Mouse (Mus musculus): ENCODE measurements around the gene Mxd3. TPM values are rescaled to one million over a fixed set of nuclear protein-coding genes. Genes with fewer than 3 reads are reported as not detected.

Mxd3 gene
- total RNA-seq (2023), result 0.40 to 1.3 TPM (median 0.82 TPM) in 4 replicates

DNA sequence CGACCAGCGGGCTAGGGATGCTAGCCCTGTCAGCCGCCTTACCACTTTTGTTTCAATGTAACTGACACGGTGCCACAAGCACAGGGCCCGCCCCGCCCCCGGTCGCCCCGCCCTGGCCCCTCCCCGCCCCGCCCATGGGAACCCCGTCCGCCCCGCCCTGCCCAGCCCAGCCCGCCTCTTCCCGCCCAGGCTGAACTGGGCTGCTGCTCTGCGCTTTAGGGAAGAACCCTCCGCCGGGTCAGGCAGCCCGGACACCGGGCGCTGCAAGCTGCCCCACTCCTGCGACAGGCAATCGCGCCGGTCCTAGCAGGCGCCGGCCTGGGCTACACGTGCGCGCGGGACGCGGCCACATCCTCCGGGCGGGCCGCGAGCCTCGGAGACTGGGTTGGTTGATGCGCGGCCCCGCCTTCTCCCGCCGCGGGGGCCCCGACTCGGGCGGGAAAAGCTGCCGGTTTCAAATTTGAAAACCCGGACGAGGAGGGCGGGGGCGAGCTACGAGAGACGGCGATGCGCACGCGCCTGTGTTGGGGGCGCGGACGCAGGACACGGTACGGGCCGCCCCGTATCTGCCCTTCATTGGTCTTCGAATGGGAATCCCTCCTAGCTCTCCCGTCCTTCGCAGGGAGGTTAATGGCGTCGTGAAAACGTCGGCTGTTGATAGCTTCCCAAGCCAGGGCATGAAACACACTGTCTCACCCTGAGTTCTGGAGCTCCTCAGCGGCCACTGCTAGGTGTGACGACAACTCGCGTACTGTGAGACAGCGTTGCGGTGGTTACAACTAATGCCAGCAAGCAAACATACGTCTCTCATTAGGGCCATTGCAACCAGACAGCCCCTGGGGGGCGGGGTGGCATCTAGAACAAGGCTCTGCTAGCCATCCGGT lies at the start of gene Mxd3:
Mxd3 (minus strand) TSS at position 141 of the 884 bp plus-strand sequence.

DNA sequence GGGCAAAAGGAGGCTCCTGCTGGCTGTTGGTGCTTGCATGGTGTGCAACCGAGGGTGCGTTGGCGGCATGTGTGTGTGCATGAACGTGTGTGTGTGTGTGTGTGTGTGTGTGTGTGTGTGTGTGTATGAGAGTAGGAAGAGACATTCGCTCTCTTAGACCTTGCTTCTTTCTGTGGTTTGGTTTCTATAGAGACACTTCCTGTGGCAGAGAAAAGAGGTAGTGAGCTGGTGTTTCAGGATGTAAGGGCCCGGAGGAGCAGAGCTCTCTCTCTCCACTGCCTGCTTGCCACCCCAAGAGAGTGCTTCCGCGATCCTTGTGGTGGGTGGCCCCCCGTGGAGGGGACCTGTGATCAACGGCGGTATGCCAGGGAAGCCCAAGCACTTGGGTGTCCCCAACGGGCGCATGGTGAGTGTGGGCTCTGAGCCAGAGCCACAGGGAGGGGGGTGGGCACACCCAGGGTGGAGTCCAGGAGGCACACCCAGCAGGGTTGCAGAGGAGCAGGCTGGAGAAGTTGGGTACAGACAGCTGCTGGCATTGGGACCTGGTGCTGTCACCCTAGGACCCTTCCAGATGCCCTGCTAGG lies 40.0 kb upstream of the Mxd3 start, which contains the start of gene Rgs14:
Rgs14 (plus strand) TSS at position 202 of the 584 bp plus-strand sequence.

DNA sequence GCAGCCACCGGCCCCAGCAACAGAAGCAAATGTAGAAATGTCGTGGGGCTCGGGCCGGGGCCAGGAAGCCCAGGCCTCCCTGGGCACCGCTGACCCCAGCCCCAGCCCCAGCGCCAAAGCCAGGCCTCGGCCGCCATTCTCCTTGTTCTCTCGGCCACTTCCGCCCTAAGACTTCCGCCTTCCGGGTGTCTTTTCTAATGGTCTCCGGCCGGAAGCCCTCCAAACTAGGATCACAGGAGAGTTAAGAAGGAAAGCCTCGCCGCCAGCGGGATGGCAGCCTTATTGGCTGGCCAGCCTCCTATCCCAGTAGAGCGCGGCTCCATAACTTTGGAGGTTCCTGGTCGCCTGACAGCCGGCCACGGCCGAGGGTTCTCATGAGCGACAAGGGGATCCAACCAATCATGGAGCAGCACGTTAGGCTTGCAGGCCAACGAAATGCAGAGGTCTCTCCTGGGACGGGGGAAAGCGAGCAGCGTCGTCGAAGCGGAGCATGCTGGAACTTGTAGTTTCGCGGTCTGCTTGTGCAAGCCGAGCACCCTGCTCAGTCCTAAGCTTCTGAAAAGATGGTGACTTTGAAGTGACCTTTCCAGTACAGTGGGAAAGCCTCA lies 32.9 kb upstream of the Mxd3 start, which contains the start of gene Lman2:
Lman2 (minus strand) TSS at position 331 of the 608 bp plus-strand sequence.

GRCm38 (mm10) chr13:55321434-55322129 lies 8.0 kb downstream of the Mxd3 start, which contains the start of gene Rab24:
Rab24 (minus strand) TSS chr13:55321946.

GRCm38 (mm10) chr13:55319931-55320533 lies 9.6 kb downstream of the Mxd3 start, which contains the start of gene Prelid1:
Prelid1 (plus strand) TSS chr13:55320500.

Other genes with a start within 250 kb of the Mxd3 start
- gene Uimc1, start 229.5 kb downstream of the Mxd3 start, total RNA-seq (2023), result 71.4 to 77.7 TPM (median 73.3 TPM) in 4 replicates
- gene Zfp346, start 224.5 kb downstream of the Mxd3 start, total RNA-seq (2023), result 21.9 to 26.8 TPM (median 24.0 TPM) in 4 replicates
- not detected in 4 replicates for gene Gm17617, start 196.3 kb downstream of the Mxd3 start, total RNA-seq (2023)
- not detected in 4 replicates for gene Fgfr4, start 177.2 kb downstream of the Mxd3 start, total RNA-seq (2023)
- 189 to 199 TPM (median 192 TPM) in 4 replicates for gene Nsd1, start 120.0 kb downstream of the Mxd3 start, total RNA-seq (2023)
- 127 to 141 TPM (median 134 TPM) in 4 replicates for gene Prelid1, start 9.3 kb downstream of the Mxd3 start, total RNA-seq (2023)
- gene Rab24, start 7.9 kb downstream of the Mxd3 start, total RNA-seq (2023), result 52.1 to 59.6 TPM (median 56.7 TPM) in 4 replicates
- gene Lman2, start 33.0 kb upstream of the Mxd3 start, total RNA-seq (2023), result 110 to 117 TPM (median 115 TPM) in 4 replicates
- gene Rgs14, start 39.9 kb upstream of the Mxd3 start, total RNA-seq (2023), result 70.0 to 75.1 TPM (median 71.6 TPM) in 4 replicates
- 0.34 to 0.57 TPM in 2 of 4 replicates, not detected in the others for gene Slc34a1, start 68.4 kb upstream of the Mxd3 start, total RNA-seq (2023)
- gene Pfn3, start 85.4 kb upstream of the Mxd3 start, total RNA-seq (2023), result not detected in 4 replicates
- gene F12, start 97.0 kb upstream of the Mxd3 start, total RNA-seq (2023), result 1.7 to 3.4 TPM (median 2.1 TPM) in 4 replicates
- gene Grk6, start 115.2 kb upstream of the Mxd3 start, total RNA-seq (2023), result 450 to 472 TPM (median 456 TPM) in 4 replicates
- 35.7 to 43.7 TPM (median 39.2 TPM) in 4 replicates for gene Prr7, start 134.4 kb upstream of the Mxd3 start, total RNA-seq (2023)
- gene Dbn1, start 158.3 kb upstream of the Mxd3 start, total RNA-seq (2023), result 0.22 to 0.52 TPM (median 0.36 TPM) in 4 replicates
- 27.3 to 33.8 TPM (median 28.3 TPM) in 4 replicates for gene Pdlim7, start 183.9 kb upstream of the Mxd3 start, total RNA-seq (2023)
- 301 to 339 TPM (median 308 TPM) in 4 replicates for gene Dok3, start 199.5 kb upstream of the Mxd3 start, total RNA-seq (2023)
- gene Ddx41, start 206.8 kb upstream of the Mxd3 start, total RNA-seq (2023), result 135 to 141 TPM (median 138 TPM) in 4 replicates
- 147 to 156 TPM (median 152 TPM) in 4 replicates for gene Fam193b, start 241.3 kb upstream of the Mxd3 start, total RNA-seq (2023)
- gene Tmed9, start 243.9 kb upstream of the Mxd3 start, total RNA-seq (2023), result 84.0 to 89.7 TPM (median 88.8 TPM) in 4 replicates

Measured in B cell, adult 62 days (primary cell).